Mouse (Mus musculus) neutrophil, adult 65 days (primary cell): ENCODE results near the gene Eef1akmt3. TPM values are rescaled to one million over a fixed set of nuclear protein-coding genes. Genes with fewer than 3 reads are reported as not detected.

ENCODE experiments used
- total RNA-seq: library from RNA; stranded (reverse); gene quantifications from 2 replicates; pipeline ENCODE4 v1.2.4, GENCODE M21; 2023

Gene Eef1akmt3
- not detected in 2 replicates for total RNA-seq

DNA sequence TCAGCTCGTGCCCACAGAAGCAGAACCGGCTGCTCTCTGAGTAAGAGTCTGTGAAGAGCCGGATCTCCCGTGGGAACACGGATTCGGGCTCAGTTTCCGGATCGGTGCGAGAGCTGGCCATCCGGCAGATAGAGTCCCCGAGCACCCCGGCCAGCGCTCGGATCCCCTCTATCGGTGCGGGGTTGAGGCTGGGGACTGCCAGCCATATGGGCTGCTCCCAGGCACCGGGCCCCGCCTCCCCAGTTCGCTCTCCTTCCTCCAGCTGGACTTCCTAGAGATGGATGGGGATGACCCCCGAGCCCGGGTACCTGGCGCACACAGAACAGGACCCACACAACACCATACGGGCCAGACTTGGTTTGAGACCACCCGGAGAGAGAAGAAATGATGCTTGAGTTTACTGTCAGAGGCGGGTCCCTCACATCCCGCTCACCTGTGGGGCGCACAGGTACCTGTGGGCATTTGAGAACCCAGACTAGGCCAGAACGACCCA is at the start of gene Eef1akmt3, which contains the start of gene Mettl1:
TSS of gene Eef1akmt3 (minus strand) at position 240 of the 493 bp plus-strand sequence.
TSS of gene Mettl1 (plus strand) at position 141 of the 493 bp plus-strand sequence.

DNA sequence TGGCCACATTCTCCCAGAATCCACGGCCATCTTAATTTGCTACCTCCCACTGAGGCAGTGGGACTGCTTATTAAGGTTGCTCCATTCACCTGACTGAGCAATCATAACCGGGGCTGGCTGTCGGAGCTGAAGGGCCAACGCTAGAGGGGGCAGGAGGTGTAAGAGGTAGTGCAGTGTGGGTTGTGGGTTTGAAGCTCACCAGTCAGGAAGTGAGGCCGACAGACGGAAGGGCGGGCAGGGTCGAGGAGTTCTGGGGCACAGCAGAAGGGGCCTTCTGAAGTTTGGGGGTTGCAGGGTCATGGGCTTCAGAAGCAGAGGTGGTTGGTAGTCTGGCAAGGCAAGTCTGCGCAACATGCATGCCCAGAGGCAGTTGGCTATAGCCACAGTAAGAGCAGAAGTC is 33.8 kb upstream of the Eef1akmt3 start, which contains the start of gene Agap2:
TSS of gene Agap2 (plus strand) at position 205 of the 400 bp plus-strand sequence.

DNA sequence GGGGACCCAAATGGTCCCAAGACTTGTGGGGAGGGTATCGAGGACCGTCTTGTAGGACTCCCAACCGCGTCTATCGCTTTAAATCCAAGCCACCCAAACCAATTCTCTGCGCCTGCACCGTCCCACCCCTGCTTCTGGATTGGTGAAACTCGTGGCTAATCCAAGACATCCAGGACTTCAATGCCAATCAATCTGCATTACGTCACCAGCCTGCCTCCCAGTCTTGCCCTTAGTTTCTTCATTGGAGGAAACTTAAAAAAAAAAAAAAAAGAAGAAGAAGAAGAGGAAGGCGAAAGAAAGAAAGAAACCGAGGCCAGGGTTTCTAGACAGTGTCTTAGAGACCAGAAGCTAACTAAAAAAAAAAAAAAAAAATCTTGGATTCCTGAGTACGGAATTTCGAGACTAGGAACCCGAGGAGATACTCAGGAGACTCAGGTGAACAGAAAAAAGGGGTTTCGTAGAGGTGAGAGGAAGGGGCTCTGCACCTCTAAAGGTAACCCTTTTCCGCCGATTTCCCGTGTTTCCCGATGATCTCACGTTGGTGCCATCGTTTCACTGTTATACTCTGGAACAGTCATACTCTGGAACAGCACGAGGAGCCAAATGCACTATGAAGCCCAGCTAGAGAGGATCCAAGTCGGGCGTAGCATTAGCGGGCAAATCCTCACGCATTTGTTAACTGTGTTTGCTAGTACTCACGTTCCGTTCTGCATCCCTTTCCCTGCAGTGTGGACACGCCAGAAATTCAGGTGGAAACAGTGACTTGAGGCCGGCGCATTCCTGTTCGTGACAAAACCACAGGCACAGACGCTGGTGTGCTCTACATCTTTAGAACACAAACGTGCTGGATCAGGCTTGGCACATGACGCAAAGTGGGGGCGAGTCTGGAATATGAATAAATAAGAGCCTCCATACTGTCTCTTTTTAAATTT is 29.1 kb upstream of the Eef1akmt3 start, which contains the start of gene Tspan31:
TSS of gene Tspan31 (minus strand) at position 75 of the 932 bp plus-strand sequence.

DNA sequence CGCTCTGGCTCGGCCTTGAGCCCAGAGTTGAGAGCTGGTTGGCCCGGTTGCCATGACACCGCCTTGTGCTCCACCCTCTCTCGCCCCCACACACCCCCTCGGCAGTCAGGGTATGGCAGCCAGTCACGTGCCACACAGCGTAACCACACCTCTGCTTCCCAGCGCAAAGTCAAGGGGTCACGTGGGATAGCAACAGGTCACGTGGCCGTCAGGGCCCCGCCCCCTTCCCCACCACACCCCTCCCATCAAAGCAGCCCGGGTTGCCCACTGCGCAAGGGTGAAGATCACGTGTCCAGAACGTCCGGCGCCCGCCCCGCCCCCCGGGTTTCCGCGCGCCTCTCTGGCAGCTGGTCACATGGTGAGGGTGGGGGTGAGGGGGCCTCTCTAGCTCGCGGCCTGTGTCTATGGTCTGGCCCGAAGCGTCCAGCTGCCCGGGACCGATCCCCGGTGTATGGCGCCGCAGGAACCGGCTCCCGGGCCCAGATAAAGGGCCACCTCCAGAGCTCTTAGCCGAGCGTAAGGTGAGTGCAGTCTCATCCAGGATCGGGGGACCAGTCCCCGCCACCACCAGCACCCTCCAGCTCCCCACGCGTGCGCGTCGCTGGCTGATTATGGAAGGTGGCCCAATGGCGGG is 22.0 kb upstream of the Eef1akmt3 start, which contains the start of gene Cdk4:
TSS of gene Cdk4 (plus strand) at position 296 of the 634 bp plus-strand sequence.

DNA sequence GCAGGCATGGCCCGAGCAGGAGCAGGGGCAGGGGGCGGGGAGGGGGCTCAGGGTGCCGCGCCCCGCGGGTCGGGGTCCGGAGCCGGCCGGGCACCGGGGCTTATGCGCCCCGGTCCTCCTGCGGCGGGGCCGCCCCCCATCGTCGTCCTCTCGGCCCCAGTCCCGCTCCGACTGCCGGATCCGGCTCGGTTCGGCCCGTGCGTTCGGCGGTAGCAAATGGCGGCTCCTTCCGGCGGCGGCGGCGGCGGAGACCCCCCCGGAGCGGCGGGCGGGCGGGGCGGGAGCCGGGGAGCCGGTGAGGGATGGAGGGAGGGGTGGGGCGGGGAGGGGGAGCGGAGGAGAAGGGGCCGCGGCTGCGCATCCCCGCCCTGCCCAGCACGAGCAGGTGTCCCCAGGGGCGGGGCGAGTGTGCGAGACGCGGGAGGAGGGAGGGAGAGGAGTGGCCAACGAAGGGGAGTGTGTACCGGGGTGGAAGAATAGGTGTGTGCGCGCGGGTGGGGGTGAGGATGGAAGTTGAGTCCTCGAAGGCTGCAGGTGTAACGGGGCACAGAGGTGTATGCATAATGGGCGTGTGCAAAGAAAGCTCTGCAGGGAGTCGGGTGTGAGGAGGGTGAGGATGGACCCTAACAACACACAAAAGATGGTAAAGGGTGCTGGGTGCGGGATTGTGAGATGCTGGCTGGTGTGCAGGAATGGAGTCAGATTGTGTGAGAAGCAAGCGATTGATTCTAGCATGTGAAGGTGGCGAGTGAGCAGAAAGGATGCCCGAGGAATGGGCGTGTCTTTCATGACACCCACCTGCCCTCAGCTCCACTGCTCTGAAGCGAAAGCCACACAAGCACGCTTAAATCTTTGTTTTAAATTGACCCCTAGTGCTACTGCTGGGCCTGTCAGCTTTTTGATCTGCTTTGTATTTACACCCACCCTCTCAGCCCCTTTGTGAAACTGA is 18.9 kb upstream of the Eef1akmt3 start, which contains the start of gene March9:
TSS of gene March9 (minus strand) at position 217 of the 949 bp plus-strand sequence.

DNA sequence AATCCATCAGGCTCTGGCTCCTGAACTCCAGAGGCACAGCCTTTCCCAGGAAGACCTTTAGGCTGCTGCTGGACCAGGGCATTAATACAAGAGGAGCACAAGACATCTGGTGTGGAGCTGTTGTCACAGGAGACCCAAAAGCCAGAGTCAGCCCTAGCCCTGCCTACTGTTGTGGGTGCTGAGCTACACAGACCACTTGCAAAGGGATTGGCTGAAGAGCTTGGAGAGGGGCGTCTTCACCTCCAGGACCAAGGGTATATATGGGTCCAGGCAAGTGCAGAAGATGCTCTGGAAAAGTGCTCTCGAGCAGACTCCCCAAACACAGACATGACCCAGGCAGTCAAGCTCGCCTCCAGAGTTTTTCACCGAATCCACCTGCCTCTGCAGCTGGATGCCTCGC is 6.6 kb upstream of the Eef1akmt3 start, which contains the start of gene Cyp27b1:
TSS of gene Cyp27b1 (plus strand) at position 297 of the 400 bp plus-strand sequence.

DNA sequence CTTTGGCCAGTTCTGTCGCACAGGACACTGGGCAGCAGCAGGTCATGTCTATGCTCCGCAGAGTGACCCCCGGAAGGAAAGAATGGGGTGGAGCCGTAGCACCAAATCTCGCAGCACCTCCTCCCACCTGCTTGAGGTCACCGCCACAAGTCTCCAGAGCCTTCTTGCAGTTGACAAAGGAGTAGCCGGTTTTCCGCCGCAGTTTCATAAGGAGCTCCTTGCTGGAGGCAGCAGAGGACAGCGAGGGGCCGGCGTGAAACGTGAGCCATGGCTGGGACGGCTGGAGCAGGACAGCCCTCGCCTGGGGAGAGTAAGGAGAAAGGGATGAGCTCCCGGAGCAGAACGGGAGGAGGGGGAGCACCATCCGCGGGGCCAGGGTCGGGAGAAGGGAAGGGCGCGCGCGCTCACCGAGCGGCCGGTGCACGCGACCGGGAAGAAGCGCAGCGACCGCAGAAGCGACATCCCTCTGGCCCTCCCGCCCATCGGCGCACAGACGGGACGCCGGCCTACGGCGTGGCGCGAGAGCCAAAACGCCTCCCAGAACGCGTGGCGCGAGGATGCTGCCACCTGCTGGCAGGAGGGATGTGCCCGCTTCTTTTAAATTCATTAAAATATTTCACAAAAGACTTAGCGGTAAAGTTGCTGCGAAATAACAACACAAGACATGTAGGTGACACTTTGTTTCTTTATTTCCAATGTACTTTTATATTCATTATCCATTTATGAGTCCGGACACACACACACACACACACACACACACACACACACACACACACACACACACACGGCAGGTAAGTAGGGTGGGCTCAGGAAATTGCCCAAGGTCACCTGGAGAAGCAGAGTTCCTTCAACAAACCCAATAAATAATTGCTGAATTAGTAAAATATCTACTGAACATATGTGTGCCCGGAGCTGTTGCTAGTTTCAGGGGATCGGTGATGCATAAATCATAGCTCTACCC is 10.7 kb downstream of the Eef1akmt3 start, which contains the start of gene Tsfm:
TSS of gene Tsfm (minus strand) at position 505 of the 961 bp plus-strand sequence.

DNA sequence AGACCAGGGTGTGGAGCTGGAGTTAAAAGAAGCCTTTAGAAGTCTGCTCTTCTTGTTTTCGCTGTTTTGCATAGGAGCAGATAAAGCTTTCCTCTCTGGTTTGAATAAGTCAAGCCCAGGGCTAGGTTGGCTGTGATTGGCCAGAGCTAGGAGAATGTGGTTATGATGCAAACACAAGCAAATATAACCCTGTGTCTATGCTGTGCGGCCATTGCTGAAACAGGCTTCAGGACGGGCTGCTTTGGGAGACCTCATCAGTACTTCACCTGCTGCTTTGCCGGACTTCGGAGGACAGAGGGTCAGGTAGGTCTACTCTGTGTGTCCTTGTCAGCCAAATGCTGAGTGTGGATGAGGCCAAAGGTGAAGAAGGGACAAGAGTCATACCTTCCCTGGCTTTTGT is 40.8 kb downstream of the Eef1akmt3 start, which contains the start of gene Avil:
TSS of gene Avil (plus strand) at position 181 of the 400 bp plus-strand sequence.

Other genes with a start within 250 kb of the Eef1akmt3 start
- 2.1 and 3.3 TPM in 2 replicates for gene Atp23, start 140.2 kb downstream of the Eef1akmt3 start, total RNA-seq
- 110 and 128 TPM in 2 replicates for gene Ctdsp2, start 62.8 kb downstream of the Eef1akmt3 start, total RNA-seq
- 0.19 TPM in 1 of 2 replicates, not detected in the other for gene Avil, start 40.8 kb downstream of the Eef1akmt3 start, total RNA-seq
- gene Tsfm, start 10.7 kb downstream of the Eef1akmt3 start, total RNA-seq: 8.8 and 10.2 TPM in 2 replicates
- 1.9 and 3.1 TPM in 2 replicates for gene Mettl1, start 99 bp downstream of the Eef1akmt3 start, total RNA-seq
- not detected in 2 replicates for gene Cyp27b1, start 6.7 kb upstream of the Eef1akmt3 start, total RNA-seq
- gene March9, start 18.7 kb upstream of the Eef1akmt3 start, total RNA-seq: not detected in 2 replicates
- 64.9 and 82.5 TPM in 2 replicates for gene Cdk4, start 22.0 kb upstream of the Eef1akmt3 start, total RNA-seq
- 21.0 and 21.9 TPM in 2 replicates for gene Tspan31, start 28.8 kb upstream of the Eef1akmt3 start, total RNA-seq
- gene Agap2, start 33.8 kb upstream of the Eef1akmt3 start, total RNA-seq: 48.7 and 56.4 TPM in 2 replicates
- 96.0 and 111 TPM in 2 replicates for gene Os9, start 79.6 kb upstream of the Eef1akmt3 start, total RNA-seq
- gene B4galnt1, start 123.7 kb upstream of the Eef1akmt3 start, total RNA-seq: 90.5 and 91.7 TPM in 2 replicates
- not detected in 2 replicates for gene Slc26a10, start 139.1 kb upstream of the Eef1akmt3 start, total RNA-seq
- gene Arhgef25, start 148.6 kb upstream of the Eef1akmt3 start, total RNA-seq: not detected in 2 replicates
- 13.5 and 23.8 TPM in 2 replicates for gene Dtx3, start 154.2 kb upstream of the Eef1akmt3 start, total RNA-seq
- gene Pip4k2c, start 170.1 kb upstream of the Eef1akmt3 start, total RNA-seq: 34.4 and 42.1 TPM in 2 replicates
- gene Kif5a, start 221.8 kb upstream of the Eef1akmt3 start, total RNA-seq: 0.07 and 0.47 TPM in 2 replicates
- 108 and 131 TPM in 2 replicates for gene Dctn2, start 224.9 kb upstream of the Eef1akmt3 start, total RNA-seq
- gene Mbd6, start 247.5 kb upstream of the Eef1akmt3 start, total RNA-seq: 168 and 220 TPM in 2 replicates